Mouse (Mus musculus): ENCODE measurements around the gene Sh2b2. TPM values are rescaled to one million over a fixed set of nuclear protein-coding genes. Genes with fewer than 3 reads are reported as not detected.

The Sh2b2 gene
- polyA plus RNA-seq, 1 experiment, result 18.8 TPM

DNA sequence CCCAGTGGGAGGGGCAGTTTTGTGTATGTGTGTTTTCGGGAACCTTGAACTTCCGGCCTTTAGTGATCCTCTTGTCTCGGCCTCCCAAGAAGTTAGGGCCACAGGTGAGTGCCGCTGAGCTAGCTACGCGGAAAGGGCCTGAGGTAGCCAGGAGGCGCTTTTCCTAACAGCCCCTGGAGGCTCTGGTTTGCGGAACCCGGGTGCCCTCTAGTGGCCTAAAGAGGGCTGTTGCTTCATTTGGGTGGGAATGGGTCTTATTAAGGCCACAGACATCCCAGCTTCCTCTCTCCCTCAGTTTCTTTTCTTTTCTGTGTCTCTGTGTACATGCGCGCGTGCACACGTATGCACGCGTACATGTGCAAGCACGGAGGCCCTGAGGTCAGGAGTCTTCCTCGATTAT, 6.5 kb upstream of the Sh2b2 start:
- Histone ChIP-seq H3K36me3 (ENCODE audit: control insufficient read depth, insufficient read depth, low read length) (peaks cover 9% of the 10 kb centered on the region), H3K27ac (ENCODE audit: insufficient read depth, low read length) (no peak overlapping the region), H3K4me3 (ENCODE audit: extremely low read depth, insufficient read depth, insufficient read length) (no peak overlapping the region), H3K4me1 (ENCODE audit: control insufficient read depth, insufficient read depth, insufficient read length) (no peaks in the 10 kb centered on the region), H3K27me3 (ENCODE audit: control insufficient read depth, insufficient read depth, low read length) (no peaks in the 10 kb centered on the region)
- DNase-seq (ENCODE audit: low read depth in 1 of 2, low spot score in 2 of 2), result peak; percentile 50 to 76
- WGBS, result 31% methylated on average over 17 of the region's 17 CpGs
- TF ChIP-seq POLR2A (IDR thresholded peaks at IDR 0.05; ENCODE audit: low read depth, low read length), result no peak
- peak; percentile 91 for TF ChIP-seq CTCF (IDR thresholded peaks at IDR 0.05; ENCODE audit: extremely low read depth, insufficient read depth, insufficient read length, insufficient replicate concordance)

DNA sequence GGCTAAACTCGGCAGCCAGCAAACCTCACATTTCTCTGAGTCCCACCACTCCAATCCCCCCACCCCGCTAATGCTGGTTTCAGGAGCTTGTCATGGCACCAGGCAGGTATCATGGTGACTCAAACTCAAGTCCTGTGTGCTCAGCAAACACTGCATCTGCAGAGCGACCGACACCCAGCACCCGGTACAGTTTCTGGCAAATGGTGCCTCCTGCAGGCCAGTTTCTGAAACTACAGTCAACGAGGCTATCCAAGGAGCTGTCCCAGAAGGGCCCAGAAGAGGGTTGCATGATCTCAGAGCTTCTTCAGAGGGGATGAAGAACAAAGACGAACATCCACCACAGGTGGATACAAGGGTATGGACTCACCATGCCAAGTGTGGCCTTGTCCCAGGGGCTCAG, 4.6 kb upstream of the Sh2b2 start:
- no peak overlapping the region for H3K27ac ChIP-seq (ENCODE audit: insufficient read depth, low read length)
- peaks cover 6% of the 10 kb centered on the region; the same call in 1 of the 2 replicates for H3K4me1 ChIP-seq (ENCODE audit: control insufficient read depth, insufficient read depth, insufficient read length)
- H3K4me3 ChIP-seq (ENCODE audit: extremely low read depth, insufficient read depth, insufficient read length), result no peak overlapping the region
- no peaks in the 10 kb centered on the region for H3K27me3 ChIP-seq (ENCODE audit: control insufficient read depth, insufficient read depth, low read length)
- 79% methylated on average over 7 of the region's 7 CpGs for WGBS
- no peak for TF ChIP-seq POLR2A (IDR thresholded peaks at IDR 0.05; ENCODE audit: low read depth, low read length)
- peak; percentile 29; the same call in 1 of the 2 replicates for TF ChIP-seq CTCF (IDR thresholded peaks at IDR 0.05; ENCODE audit: extremely low read depth, insufficient read depth, insufficient read length, insufficient replicate concordance)
- peak in 1 of 2 experiments; percentile 42 for DNase-seq (ENCODE audit: low read depth in 1 of 2, low spot score in 2 of 2)
- H3K36me3 ChIP-seq (ENCODE audit: control insufficient read depth, insufficient read depth, low read length), result peaks cover 7% of the 10 kb centered on the region

DNA sequence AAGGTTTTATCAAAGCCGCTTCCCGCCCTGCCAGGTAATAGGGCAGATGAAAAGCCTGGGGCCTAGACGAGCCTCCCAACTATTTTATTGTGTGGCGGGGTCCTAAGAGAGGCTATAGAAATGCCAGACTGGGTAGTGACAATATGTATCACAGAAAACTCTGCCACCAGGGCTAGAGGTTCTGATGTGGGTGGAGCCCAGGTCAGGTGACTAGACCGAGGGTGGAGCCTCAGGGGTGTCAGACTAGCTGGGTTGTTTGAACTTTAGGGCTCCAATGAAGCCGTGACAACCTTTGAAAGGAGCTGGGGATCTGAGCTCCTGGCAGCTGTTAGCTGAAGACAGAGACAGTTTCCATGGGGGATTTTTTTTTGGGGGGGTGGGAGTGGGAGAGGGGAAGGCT, 2.1 kb upstream of the Sh2b2 start:
- Histone ChIP-seq H3K4me1 (ENCODE audit: control insufficient read depth, insufficient read depth, insufficient read length) (peaks cover 28% of the 10 kb centered on the region), H3K36me3 (ENCODE audit: control insufficient read depth, insufficient read depth, low read length) (peaks cover 6% of the 10 kb centered on the region), H3K27ac (ENCODE audit: insufficient read depth, low read length) (no peak overlapping the region), H3K27me3 (ENCODE audit: control insufficient read depth, insufficient read depth, low read length) (peaks cover 9% of the 10 kb centered on the region), H3K4me3 (ENCODE audit: extremely low read depth, insufficient read depth, insufficient read length) (no peak overlapping the region)
- TF ChIP-seq CTCF (IDR thresholded peaks at IDR 0.05; ENCODE audit: extremely low read depth, insufficient read depth, insufficient read length, insufficient replicate concordance) (no peak), POLR2A (IDR thresholded peaks at IDR 0.05; ENCODE audit: low read depth, low read length) (no peak)
- 52% methylated on average over 6 of the region's 6 CpGs for WGBS
- no peak for DNase-seq (ENCODE audit: low read depth in 1 of 2, low spot score in 2 of 2)

DNA sequence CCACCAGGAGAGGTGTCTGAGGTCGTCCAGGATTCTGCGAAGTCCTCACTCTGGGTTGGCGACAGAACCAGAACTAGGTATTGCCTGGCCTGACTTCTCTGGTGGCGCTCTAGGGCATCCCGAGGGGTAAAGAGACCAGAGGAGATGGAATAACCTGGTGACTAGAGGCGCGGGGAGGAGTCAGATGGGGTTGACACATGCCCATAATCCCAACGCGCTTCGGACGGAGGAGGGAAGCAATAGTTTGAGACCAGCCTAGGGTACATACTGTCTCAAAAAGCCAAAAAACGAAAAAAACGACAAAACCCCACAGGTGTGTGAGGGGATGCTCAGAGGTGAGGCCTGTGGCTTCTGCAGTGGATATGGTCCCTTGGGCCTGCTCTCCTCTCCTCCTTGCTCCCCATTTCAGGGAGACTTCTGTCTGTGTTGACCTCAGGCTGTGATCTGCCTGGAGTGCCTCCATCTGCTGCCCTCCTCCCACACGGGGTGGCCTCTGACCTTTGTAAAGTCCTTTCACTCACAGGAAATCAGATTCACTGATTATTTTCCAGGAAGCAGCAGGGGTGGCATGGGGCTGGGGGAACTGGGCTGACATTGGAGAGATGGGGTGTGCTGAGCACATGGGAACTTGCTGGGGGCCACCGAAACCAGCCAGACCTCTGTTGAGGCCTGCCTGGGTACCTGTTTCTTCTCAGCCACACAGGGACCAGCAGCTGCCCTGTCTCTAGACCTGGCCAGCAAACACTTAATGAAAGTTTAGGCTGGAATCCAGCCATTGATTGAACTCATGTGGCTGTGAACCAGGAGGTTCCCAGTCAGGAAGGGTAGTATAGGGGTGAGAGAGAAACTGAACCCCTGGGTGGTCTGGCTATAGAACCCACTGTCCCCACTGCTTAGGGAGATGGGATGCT, 560 bp downstream of the Sh2b2 start:
- DNase-seq (ENCODE audit: low read depth in 1 of 2, low spot score in 2 of 2), result no peak
- H3K27me3 ChIP-seq (ENCODE audit: control insufficient read depth, insufficient read depth, low read length), result peaks cover 9% of the 10 kb centered on the region
- H3K36me3 ChIP-seq (ENCODE audit: control insufficient read depth, insufficient read depth, low read length), result peaks cover 4% of the 10 kb centered on the region
- H3K27ac ChIP-seq (ENCODE audit: insufficient read depth, low read length), result peak overlapping the region; percentile 70
- TF ChIP-seq CTCF (IDR thresholded peaks at IDR 0.05; ENCODE audit: extremely low read depth, insufficient read depth, insufficient read length, insufficient replicate concordance) (no peak), POLR2A (IDR thresholded peaks at IDR 0.05; ENCODE audit: low read depth, low read length) (no peak)
- WGBS, result 44% methylated on average over 15 of the region's 15 CpGs
- peaks cover 28% of the 10 kb centered on the region for H3K4me1 ChIP-seq (ENCODE audit: control insufficient read depth, insufficient read depth, insufficient read length)
- peak overlapping the region; percentile 84; the same call in 1 of the 2 replicates for H3K4me3 ChIP-seq (ENCODE audit: extremely low read depth, insufficient read depth, insufficient read length)

DNA sequence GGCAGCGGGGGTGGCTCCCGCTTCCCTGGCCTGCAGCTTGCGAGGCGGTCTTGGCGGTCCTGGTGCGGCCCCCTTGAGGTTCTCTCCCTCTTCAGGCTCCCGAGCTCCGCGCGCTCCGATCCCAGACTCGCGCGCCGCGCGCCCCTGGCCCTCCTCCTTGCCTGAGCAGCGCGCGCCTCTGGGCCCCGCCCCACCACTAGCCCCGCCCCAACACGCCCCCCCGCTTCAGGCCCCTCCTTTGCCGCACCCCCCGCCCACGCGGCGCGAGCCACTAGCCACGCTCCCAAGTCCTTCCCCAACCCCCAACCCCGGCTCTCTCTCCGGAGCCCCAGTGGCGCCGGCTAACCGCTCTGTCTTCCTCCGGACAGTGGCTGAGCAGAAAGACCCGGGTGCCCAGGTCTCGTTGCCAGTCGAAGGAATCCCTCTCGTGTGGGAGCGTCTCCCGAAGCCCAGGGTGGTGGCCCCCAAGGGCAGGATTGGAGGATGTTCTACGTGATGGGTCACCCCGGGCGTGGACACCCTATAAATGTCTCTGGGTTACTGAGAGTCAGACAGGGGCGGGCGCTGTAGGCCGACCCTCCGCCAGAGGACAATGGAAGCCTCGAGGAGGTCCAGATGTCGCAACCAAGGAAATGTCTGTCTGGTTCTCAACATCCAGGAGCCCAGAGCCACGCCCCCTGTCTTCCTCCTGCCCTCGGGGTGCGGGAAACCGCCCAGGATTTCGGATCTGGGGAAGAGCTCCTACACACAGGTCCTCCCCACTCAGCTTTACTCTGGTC, 1.4 kb downstream of the Sh2b2 start:
- WGBS, result 3% methylated on average over 48 of the region's 57 CpGs
- Histone ChIP-seq H3K27me3 (ENCODE audit: control insufficient read depth, insufficient read depth, low read length) (peaks cover 9% of the 10 kb centered on the region), H3K36me3 (ENCODE audit: control insufficient read depth, insufficient read depth, low read length) (no peaks in the 10 kb centered on the region), H3K4me1 (ENCODE audit: control insufficient read depth, insufficient read depth, insufficient read length) (peaks cover 28% of the 10 kb centered on the region), H3K4me3 (ENCODE audit: extremely low read depth, insufficient read depth, insufficient read length) (peak overlapping the region; percentile 84), H3K27ac (ENCODE audit: insufficient read depth, low read length) (peak overlapping the region; percentile 70)
- TF ChIP-seq CTCF (IDR thresholded peaks at IDR 0.05; ENCODE audit: extremely low read depth, insufficient read depth, insufficient read length, insufficient replicate concordance) (no peak), POLR2A (IDR thresholded peaks at IDR 0.05; ENCODE audit: low read depth, low read length) (no peak)
- peak in 1 of 2 experiments; percentile 73 for DNase-seq (ENCODE audit: low read depth in 1 of 2, low spot score in 2 of 2)

DNA sequence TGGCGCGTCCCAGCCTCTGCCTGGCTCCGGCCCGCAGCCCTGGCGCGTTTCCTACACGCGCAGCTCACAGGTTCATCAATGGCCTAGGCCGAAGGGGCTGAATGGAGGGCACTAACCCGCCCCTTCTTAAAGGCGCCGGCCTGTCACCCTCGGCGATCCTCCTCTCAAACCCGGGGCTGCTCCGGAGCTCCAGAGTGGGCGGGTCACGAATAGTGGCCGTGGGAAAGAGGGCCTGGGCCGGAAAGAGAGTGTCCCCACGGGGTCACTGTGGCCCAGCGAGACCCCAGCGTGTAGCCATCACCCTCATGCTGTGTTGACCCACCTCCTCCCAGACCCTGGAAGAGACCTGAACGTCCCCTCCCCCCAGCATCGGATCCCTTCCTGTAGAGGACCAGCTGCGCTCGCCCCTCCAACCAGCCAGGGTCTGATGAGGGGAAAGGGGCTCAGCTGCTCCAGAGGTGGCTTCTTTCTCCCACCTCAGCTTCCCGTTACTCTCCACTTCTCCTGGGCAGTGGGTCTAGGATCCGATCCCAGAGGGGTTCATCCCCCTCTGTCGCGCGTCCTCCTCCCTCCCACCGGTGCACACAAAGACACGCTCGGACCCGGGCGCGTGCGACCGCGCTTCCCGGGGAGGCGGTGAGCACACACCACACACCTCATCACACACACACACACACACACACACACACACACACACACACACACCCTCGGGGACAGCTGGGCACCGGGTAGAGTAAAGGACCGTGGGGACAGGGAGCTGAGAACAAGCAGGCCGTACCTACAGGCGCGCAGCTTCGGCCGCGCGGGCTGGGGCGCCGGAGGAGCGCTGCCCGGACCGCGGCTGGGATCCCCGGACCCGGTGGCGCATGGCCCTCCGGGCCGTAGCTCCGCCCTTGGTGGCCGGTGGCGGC, 2.2 kb downstream of the Sh2b2 start:
- peaks cover 28% of the 10 kb centered on the region for H3K4me1 ChIP-seq (ENCODE audit: control insufficient read depth, insufficient read depth, insufficient read length)
- TF ChIP-seq POLR2A (IDR thresholded peaks at IDR 0.05; ENCODE audit: low read depth, low read length) (no peak), CTCF (IDR thresholded peaks at IDR 0.05; ENCODE audit: extremely low read depth, insufficient read depth, insufficient read length, insufficient replicate concordance) (no peak)
- peak overlapping the region; percentile 84 for H3K4me3 ChIP-seq (ENCODE audit: extremely low read depth, insufficient read depth, insufficient read length)
- DNase-seq (ENCODE audit: low read depth in 1 of 2, low spot score in 2 of 2), result no peak
- H3K27ac ChIP-seq (ENCODE audit: insufficient read depth, low read length), result no peak overlapping the region
- peaks cover 9% of the 10 kb centered on the region for H3K27me3 ChIP-seq (ENCODE audit: control insufficient read depth, insufficient read depth, low read length)
- H3K36me3 ChIP-seq (ENCODE audit: control insufficient read depth, insufficient read depth, low read length), result no peaks in the 10 kb centered on the region
- 1% methylated on average over 65 of the region's 67 CpGs for WGBS

Measured in spleen, adult 2 months (tissue).